Mouse (Mus musculus): ENCODE measurements at regions not wholly inside any gene's neighbourhood (a gene's known extent, or its start where the extent isn't known, plus 50 kb on each side); places are given as distances from the start of the nearest gene placed in this dataset.
A peak's percentile ranks its signal among the peaks of the same experiment; 100 is the strongest.

GRCm38 (mm10) chr4:124335726-124336125 is 274.9 kb downstream of the 3100002H09Rik start:
- intact Hi-C loops (cut with DNase I): no loop called here
- Histone ChIP-seq H3K4me3 (no peak overlapping the region), H3K27ac (no peak overlapping the region)
- DNase-seq (ENCODE audit: extremely low spot score in 1 of 2, low spot score in 2 of 2): no peak
- TF ChIP-seq CTCF (IDR thresholded peaks at IDR 0.05): peak; percentile 11; the same call in 1 of the 2 replicates

- intact Hi-C loops (cut with DNase I): no loop called here
- TF ChIP-seq CTCF (IDR thresholded peaks at IDR 0.05): no peak
- no peak overlapping the region for H3K27ac ChIP-seq
- H3K4me3 ChIP-seq: no peak overlapping the region
- no peak for DNase-seq (ENCODE audit: extremely low spot score in 1 of 2, low spot score in 2 of 2)
These were observed 277.6 kb downstream of the 3100002H09Rik start for GRCm38 (mm10) chr4:124332974-124333373.

- intact Hi-C loops (cut with DNase I): no loop called here
These were observed 278.2 kb downstream of the 3100002H09Rik start for GRCm38 (mm10) chr4:124332416-124332815.

GRCm38 (mm10) chr4:124329107-124329771 is 281.4 kb downstream of the 3100002H09Rik start:
- no peak for DNase-seq (ENCODE audit: extremely low spot score in 1 of 2, low spot score in 2 of 2)
- H3K27ac ChIP-seq: no peak overlapping the region
- H3K4me3 ChIP-seq: no peak overlapping the region
- no peak for TF ChIP-seq CTCF (IDR thresholded peaks at IDR 0.05)
- intact Hi-C loops (cut with DNase I): no loop called here

More at GRCm38 (mm10) chr4:124332416-124332815, 278.2 kb downstream of the 3100002H09Rik start:
- DNase-seq (ENCODE audit: extremely low spot score in 1 of 2, low spot score in 2 of 2): no peak
- Histone ChIP-seq H3K4me3 (no peak overlapping the region), H3K27ac (no peak overlapping the region)
- TF ChIP-seq CTCF (IDR thresholded peaks at IDR 0.05): no peak

GRCm38 (mm10) chr4:124326301-124326700 is 284.3 kb downstream of the 3100002H09Rik start:
- Histone ChIP-seq H3K4me3 (no peak overlapping the region), H3K27ac (no peak overlapping the region)
- TF ChIP-seq CTCF (IDR thresholded peaks at IDR 0.05): no peak
- intact Hi-C loops (cut with DNase I): no loop called here
- no peak for DNase-seq (ENCODE audit: extremely low spot score in 1 of 2, low spot score in 2 of 2)

GRCm38 (mm10) chr4:124323589-124323988 is 287.0 kb downstream of the 3100002H09Rik start:
- Histone ChIP-seq H3K4me3 (no peak overlapping the region), H3K27ac (no peak overlapping the region)
- no peak for DNase-seq (ENCODE audit: extremely low spot score in 1 of 2, low spot score in 2 of 2)
- TF ChIP-seq CTCF (IDR thresholded peaks at IDR 0.05): no peak
- intact Hi-C loops (cut with DNase I): no loop called here

GRCm38 (mm10) chr4:124321221-124321620 is 289.4 kb downstream of the 3100002H09Rik start:
- no peak for TF ChIP-seq CTCF (IDR thresholded peaks at IDR 0.05)
- no peak for DNase-seq (ENCODE audit: extremely low spot score in 1 of 2, low spot score in 2 of 2)
- intact Hi-C loops (cut with DNase I): no loop called here
- H3K27ac ChIP-seq: no peak overlapping the region
- H3K4me3 ChIP-seq: no peak overlapping the region

- intact Hi-C loops (cut with DNase I): no loop called here
- no peak for DNase-seq (ENCODE audit: extremely low spot score in 1 of 2, low spot score in 2 of 2)
- H3K27ac ChIP-seq: no peak overlapping the region
- no peak overlapping the region for H3K4me3 ChIP-seq
- TF ChIP-seq CTCF (IDR thresholded peaks at IDR 0.05): no peak
These were observed 293.6 kb downstream of the 3100002H09Rik start for GRCm38 (mm10) chr4:124317042-124317441.

GRCm38 (mm10) chr4:124311657-124312056 is 298.9 kb downstream of the 3100002H09Rik start:
- intact Hi-C loops (cut with DNase I): no loop called here
- DNase-seq (ENCODE audit: extremely low spot score in 1 of 2, low spot score in 2 of 2): no peak
- no peak for TF ChIP-seq CTCF (IDR thresholded peaks at IDR 0.05)
- H3K27ac ChIP-seq: no peak overlapping the region
- H3K4me3 ChIP-seq: no peak overlapping the region

GRCm38 (mm10) chr4:124310594-124310993 is 300.0 kb downstream of the 3100002H09Rik start:
- DNase-seq (ENCODE audit: extremely low spot score in 1 of 2, low spot score in 2 of 2): no peak
- no peak for TF ChIP-seq CTCF (IDR thresholded peaks at IDR 0.05)
- intact Hi-C loops (cut with DNase I): no loop called here
- Histone ChIP-seq H3K4me3 (no peak overlapping the region), H3K27ac (no peak overlapping the region)

- Histone ChIP-seq H3K4me3 (no peak overlapping the region), H3K27ac (no peak overlapping the region)
- TF ChIP-seq CTCF (IDR thresholded peaks at IDR 0.05): no peak
- intact Hi-C loops (cut with DNase I): loop anchor here (2.0 kb wide), 2 partner anchors 75 to 95 kb away; no protein-coding TSS in a partner anchor
- peak; percentile 17 to 29 for DNase-seq (ENCODE audit: extremely low spot score in 1 of 2, low spot score in 2 of 2)
These were observed 304.6 kb downstream of the 3100002H09Rik start for GRCm38 (mm10) chr4:124305871-124306555.

GRCm38 (mm10) chr4:124302950-124303349 is 307.7 kb downstream of the 3100002H09Rik start:
- Histone ChIP-seq H3K27ac (no peak overlapping the region), H3K4me3 (no peak overlapping the region)
- peak; percentile 49 to 59 for DNase-seq (ENCODE audit: extremely low spot score in 1 of 2, low spot score in 2 of 2)
- intact Hi-C loops (cut with DNase I): no loop called here
- no peak for TF ChIP-seq CTCF (IDR thresholded peaks at IDR 0.05)
